Mouse (Mus musculus) brain, embryonic 14.5 days (tissue): ENCODE measurements around the gene Ppfibp1.

ENCODE experiments used
- CTCF ChIP-seq: fragments of 200-500 bp; IDR thresholded peaks from 2 replicates; pipeline ENCODE4 v1.5.1; 2012; ENCODE audit warnings: inconsistent platforms, mild to moderate bottlenecking, moderate library complexity, borderline replicate concordance; ENCODE audit not compliant: insufficient read depth, insufficient read length; ENCODE audit errors: extremely low read depth
- POLR2A ChIP-seq: fragments of 200-500 bp; IDR thresholded peaks from 2 replicates; pipeline ENCODE4 v1.6.1; 2012; ENCODE audit warnings: mild to moderate bottlenecking, inconsistent platforms, borderline replicate concordance; ENCODE audit not compliant: poor library complexity, insufficient read depth, insufficient read length, severe bottlenecking; ENCODE audit errors: extremely low read depth

DNA sequence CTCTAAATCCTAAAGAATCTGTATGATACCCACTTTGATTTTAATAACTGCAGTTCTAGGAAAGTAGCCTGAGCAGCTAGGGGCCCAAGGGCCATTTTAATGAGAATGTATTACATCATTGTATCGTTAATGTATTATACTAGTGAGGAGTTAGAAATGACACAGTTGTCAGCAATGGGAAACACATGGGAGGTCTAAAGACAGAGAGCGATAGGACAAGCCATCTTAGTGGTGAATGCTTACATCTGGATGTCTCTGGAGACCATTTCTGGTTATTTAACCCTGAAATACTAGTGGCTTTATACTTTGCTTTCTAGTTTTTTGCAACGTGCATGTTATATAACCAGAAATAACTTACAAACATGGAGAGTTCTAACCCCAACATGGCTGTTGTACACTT lies 36.4 kb upstream of the Ppfibp1 start:
- TF ChIP-seq POLR2A, result no peak
- no peak for TF ChIP-seq CTCF
